9 mouse cellular contexts compared by ENCODE assay signal in the genomic region with DNA sequence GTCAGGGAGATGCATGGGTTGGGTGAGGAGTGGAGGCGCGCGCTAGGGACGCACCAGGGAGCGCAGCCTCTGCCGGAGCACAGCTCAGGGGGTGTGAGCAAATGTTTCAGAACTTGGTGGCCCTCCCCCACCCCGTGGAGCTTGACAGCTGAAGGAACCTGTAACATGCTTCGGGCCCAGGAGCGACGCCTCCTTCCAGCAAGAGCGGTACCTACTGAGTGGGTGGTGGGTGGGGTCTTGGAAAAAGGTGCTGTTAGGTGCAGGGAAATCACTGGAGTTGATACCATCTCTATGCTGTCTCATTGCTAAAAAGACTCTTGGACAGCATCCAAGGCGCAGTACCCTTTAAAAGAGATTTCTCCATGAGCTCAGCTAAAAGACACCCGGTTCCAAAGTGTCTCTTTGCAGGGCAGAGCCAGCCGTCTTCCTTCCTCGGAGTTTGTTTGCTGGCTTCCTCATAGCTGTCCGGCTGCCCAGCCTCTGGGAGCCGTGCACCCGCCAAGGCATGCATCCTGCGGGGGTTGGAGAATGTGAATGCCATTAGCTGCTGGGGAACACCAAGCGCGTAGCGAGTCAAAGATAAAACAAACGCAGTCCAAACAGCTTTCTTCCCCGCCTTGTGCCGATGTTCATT. TPM values are rescaled to one million over a fixed set of nuclear protein-coding genes. Genes with fewer than 3 reads are reported as not detected.
DNase-seq lines count a peak whose midpoint lies in the region; ATAC-seq and TF ChIP-seq lines count a peak whose summit lies in the region.
"Had no signal": no experiment of that assay in that cellular context is flagged by ENCODE, and none has a peak within 500 bp of the region (broad histone marks: within the 10 kb centered on the region; RNA-seq: fewer than 3 reads in every experiment).

No protein-coding gene starts in this region.

- peaks cover 22% of the 10 kb centered on the region for H3K27me3 ChIP-seq in liver, embryonic 16.5 days (ENCODE audit: control insufficient read depth, insufficient read depth, low read depth, low read length)

- H3K4me3 ChIP-seq in liver, embryonic 16.5 days (ENCODE audit: low read depth, low read length) = peak overlapping the region; percentile 58
- H3K4me3 ChIP-seq in olfactory bulb, adult 2 months (ENCODE audit: insufficient read depth, low read depth, low read length) = peak overlapping the region; percentile 58

- H3K36me3 ChIP-seq in liver, embryonic 16.5 days (ENCODE audit: control insufficient read depth, insufficient read depth) = no peaks in the 10 kb centered on the region

- DNase-seq in left cerebral cortex, adult 18-20 months (ENCODE audit: low spot score in 2 of 2) = peak; percentile 13 to 19
- DNase-seq in left cerebral cortex, adult 11 months (ENCODE audit: low spot score) = no peak
- DNase-seq in forelimb bud, embryonic 11.5 days (ENCODE audit: low read depth, low spot score) = peak; percentile 9
- peak; percentile 57 to 66 for DNase-seq in heart, postnatal 14 days
- peak; percentile 76 to 83 for DNase-seq in kidney, postnatal 25 days
- no peak for DNase-seq in B cell, adult 2 months

- H3K4me2 ChIP-seq in liver, embryonic 16.5 days (ENCODE audit: low read depth, low read length) = peak overlapping the region; percentile 68

- no peak for TF ChIP-seq POLR2A in olfactory bulb, adult 2 months (IDR thresholded peaks at IDR 0.05; ENCODE audit: insufficient read depth, low read depth, low read length)

- intact Hi-C loops in heart, postnatal 14 days (cut with DNase I) = loop anchor here (5.0 kb wide), 1 partner anchor 60 kb away; no protein-coding TSS in a partner anchor

- 1% methylated on average over 25 of the region's 25 CpGs for WGBS in liver, embryonic 16.5 days (ENCODE audit: insufficient replicate concordance)
- WGBS in olfactory bulb, adult 2 months = under 1% methylated on average over 25 of the region's 25 CpGs

- no peak for TF ChIP-seq CTCF in olfactory bulb, adult 2 months (IDR thresholded peaks at IDR 0.05; ENCODE audit: insufficient read depth, low read depth, low read length)

- H3K9me3 ChIP-seq in liver, embryonic 16.5 days (replicated peaks; ENCODE audit: control insufficient read depth, low read length) = no peaks in the 10 kb centered on the region

- H3K27ac ChIP-seq in liver, embryonic 16.5 days (ENCODE audit: low read length) = no peak overlapping the region
- no peak overlapping the region for H3K27ac ChIP-seq in olfactory bulb, adult 2 months (ENCODE audit: insufficient read depth, low read depth, low read length)

- no peak overlapping the region for H3K9ac ChIP-seq in liver, embryonic 16.5 days (ENCODE audit: low read depth, low read length)

- no peaks in the 10 kb centered on the region for H3K4me1 ChIP-seq in liver, embryonic 16.5 days (ENCODE audit: control insufficient read depth, low read depth, low read length)
- H3K4me1 ChIP-seq in olfactory bulb, adult 2 months (ENCODE audit: control insufficient read depth, insufficient read depth, low read length) = peaks cover 20% of the 10 kb centered on the region

- ATAC-seq in liver, embryonic 16.5 days (ENCODE audit: low read depth) = peak; percentile 33

RNA-seq across cellular contexts. Expression of a gene that starts 0.8 kb away (rescaled TPM):
- total RNA-seq in left cerebral cortex, adult 18-20 months (2021) = 1 to 10 TPM; 4.9 to 6.0 TPM
- 10 to 100 TPM; 22.4 to 22.8 TPM for total RNA-seq in heart, postnatal 14 days (2021)
- 6.7 and 8.4 TPM in 2 replicates for polyA plus RNA-seq in liver, embryonic 16.5 days (2015; fragmentation: Nextera tagmentation; extraction: Ambion mirVana)
- polyA plus RNA-seq in olfactory bulb, adult 2 months (2012; ENCODE audit: insufficient read depth, insufficient read length, low replicate concordance, missing spikeins) = not detected in 2 replicates
- total RNA-seq: neutrophil, adult 5-6 weeks had no signal

Comparison
In these comparisons a context has a peak if more than half of its experiments do, and no peak if none do; other contexts are left out.
1. DNase-seq: peak in left cerebral cortex, adult 18-20 months (2 of 2), forelimb bud, embryonic 11.5 days (single experiment), heart, postnatal 14 days (2 of 2) and kidney, postnatal 25 days (2 of 2); none in left cerebral cortex, adult 11 months (single experiment) and B cell, adult 2 months (0 of 2).